Mouse (Mus musculus): ENCODE data around the gene Itprid2. TPM values are rescaled to one million over a fixed set of nuclear protein-coding genes. Genes with fewer than 3 reads are reported as not detected.

The Itprid2 gene
- polyA plus RNA-seq, 1 experiment from 2014 or later, result 6.0 TPM

DNA sequence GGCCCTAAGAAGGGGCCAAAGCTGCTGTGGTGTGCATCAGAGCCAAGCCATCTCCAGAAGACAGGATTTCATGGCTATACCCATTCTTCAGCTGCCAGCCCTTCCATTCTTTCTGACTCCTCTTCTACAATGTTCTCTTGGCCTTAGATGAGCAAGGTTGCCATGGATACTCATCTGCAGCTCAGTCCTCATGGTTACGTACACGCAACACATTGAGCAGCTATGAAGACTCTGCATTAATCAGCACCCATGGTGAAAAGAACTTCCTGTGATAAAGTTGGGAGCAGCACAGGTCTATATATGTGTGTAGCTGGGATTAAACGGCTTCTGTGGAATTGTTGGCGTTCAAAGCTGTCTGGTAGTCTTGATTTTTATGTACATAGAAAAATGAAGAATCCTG, 48.1 kb downstream of the Itprid2 start:
- Histone ChIP-seq H3K36me3 (ENCODE audit: control insufficient read depth, insufficient read depth, low read length) (no peaks in the 10 kb centered on the region), H3K4me2 (ENCODE audit: low read length) (no peak overlapping the region), H3K9me3 (replicated peaks; ENCODE audit: control insufficient read depth, low read length) (no peaks in the 10 kb centered on the region), H3K4me1 (ENCODE audit: control insufficient read depth, insufficient read depth, low read length) (no peaks in the 10 kb centered on the region), H3K27ac (ENCODE audit: low read depth, low read length) (no peak overlapping the region), H3K9ac (ENCODE audit: low read length) (no peak overlapping the region), H3K27me3 (replicated peaks; ENCODE audit: control insufficient read depth, insufficient read depth, low read length) (no peaks in the 10 kb centered on the region), H3K4me3 (ENCODE audit: low read depth, low read length) (no peak overlapping the region)
- ATAC-seq, result no peak
- no peak for DNase-seq (ENCODE audit: low spot score)
- 83% methylated on average over 4 of the region's 4 CpGs for WGBS

GRCm38 (mm10) chr2:79690838-79691237, 55.7 kb downstream of the Itprid2 start:
- 84% methylated on average over 3 of the region's 3 CpGs for WGBS
- no peak overlapping the region for H3K9ac ChIP-seq (ENCODE audit: low read length)
- no peak overlapping the region for H3K4me3 ChIP-seq (ENCODE audit: low read depth, low read length)

DNA sequence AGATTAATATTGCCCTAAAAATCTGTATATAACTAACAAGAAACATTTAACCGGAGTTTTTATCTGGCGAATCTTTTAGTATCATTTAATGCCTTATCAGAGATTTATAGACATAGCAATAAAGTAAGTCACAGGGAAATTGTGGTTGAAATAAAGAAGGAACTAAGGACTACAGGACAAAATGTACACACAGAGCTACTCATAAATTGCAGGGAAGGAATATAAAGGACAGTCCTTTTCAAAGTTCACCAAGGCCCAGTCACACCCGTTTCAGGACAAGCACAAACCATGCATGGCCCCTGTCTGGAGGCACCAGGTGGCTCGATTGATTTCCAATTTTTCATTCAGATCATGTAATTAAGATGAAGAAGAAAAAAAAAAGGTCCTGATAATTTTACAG, 60.0 kb downstream of the Itprid2 start:
- no peaks in the 10 kb centered on the region for H3K4me1 ChIP-seq (ENCODE audit: control insufficient read depth, insufficient read depth, low read length)
- WGBS, result 93% methylated on average over 4 of the region's 4 CpGs
- no peak overlapping the region for H3K27ac ChIP-seq (ENCODE audit: low read depth, low read length)
- no peaks in the 10 kb centered on the region for H3K27me3 ChIP-seq (replicated peaks; ENCODE audit: control insufficient read depth, insufficient read depth, low read length)
- H3K4me2 ChIP-seq (ENCODE audit: low read length), result no peak overlapping the region
- H3K36me3 ChIP-seq (ENCODE audit: control insufficient read depth, insufficient read depth, low read length), result no peaks in the 10 kb centered on the region
- no peak overlapping the region for H3K4me3 ChIP-seq (ENCODE audit: low read depth, low read length)
- H3K9ac ChIP-seq (ENCODE audit: low read length), result no peak overlapping the region
- H3K9me3 ChIP-seq (replicated peaks; ENCODE audit: control insufficient read depth, low read length), result no peaks in the 10 kb centered on the region
- no peak for DNase-seq (ENCODE audit: low spot score)
- no peak for ATAC-seq

More at GRCm38 (mm10) chr2:79690838-79691237, 55.7 kb downstream of the Itprid2 start:
- Histone ChIP-seq H3K27me3 (replicated peaks; ENCODE audit: control insufficient read depth, insufficient read depth, low read length) (no peaks in the 10 kb centered on the region), H3K36me3 (ENCODE audit: control insufficient read depth, insufficient read depth, low read length) (no peaks in the 10 kb centered on the region), H3K27ac (ENCODE audit: low read depth, low read length) (no peak overlapping the region), H3K4me1 (ENCODE audit: control insufficient read depth, insufficient read depth, low read length) (no peaks in the 10 kb centered on the region), H3K4me2 (ENCODE audit: low read length) (no peak overlapping the region), H3K9me3 (replicated peaks; ENCODE audit: control insufficient read depth, low read length) (no peaks in the 10 kb centered on the region)
- no peak for DNase-seq (ENCODE audit: low spot score)
- no peak for ATAC-seq

GRCm38 (mm10) chr2:79695939-79696338, 60.8 kb downstream of the Itprid2 start:
- ATAC-seq (no peak), DNase-seq (ENCODE audit: low spot score) (no peak)
- no peak overlapping the region for H3K9ac ChIP-seq (ENCODE audit: low read length)
- WGBS, result 93% methylated on average over 12 of the region's 12 CpGs
- no peaks in the 10 kb centered on the region for H3K27me3 ChIP-seq (replicated peaks; ENCODE audit: control insufficient read depth, insufficient read depth, low read length)
- no peak overlapping the region for H3K27ac ChIP-seq (ENCODE audit: low read depth, low read length)
- H3K9me3 ChIP-seq (replicated peaks; ENCODE audit: control insufficient read depth, low read length), result no peaks in the 10 kb centered on the region
- no peaks in the 10 kb centered on the region for H3K36me3 ChIP-seq (ENCODE audit: control insufficient read depth, insufficient read depth, low read length)
- no peaks in the 10 kb centered on the region for H3K4me1 ChIP-seq (ENCODE audit: control insufficient read depth, insufficient read depth, low read length)
- no peak overlapping the region for H3K4me2 ChIP-seq (ENCODE audit: low read length)
- no peak overlapping the region for H3K4me3 ChIP-seq (ENCODE audit: low read depth, low read length)

DNA sequence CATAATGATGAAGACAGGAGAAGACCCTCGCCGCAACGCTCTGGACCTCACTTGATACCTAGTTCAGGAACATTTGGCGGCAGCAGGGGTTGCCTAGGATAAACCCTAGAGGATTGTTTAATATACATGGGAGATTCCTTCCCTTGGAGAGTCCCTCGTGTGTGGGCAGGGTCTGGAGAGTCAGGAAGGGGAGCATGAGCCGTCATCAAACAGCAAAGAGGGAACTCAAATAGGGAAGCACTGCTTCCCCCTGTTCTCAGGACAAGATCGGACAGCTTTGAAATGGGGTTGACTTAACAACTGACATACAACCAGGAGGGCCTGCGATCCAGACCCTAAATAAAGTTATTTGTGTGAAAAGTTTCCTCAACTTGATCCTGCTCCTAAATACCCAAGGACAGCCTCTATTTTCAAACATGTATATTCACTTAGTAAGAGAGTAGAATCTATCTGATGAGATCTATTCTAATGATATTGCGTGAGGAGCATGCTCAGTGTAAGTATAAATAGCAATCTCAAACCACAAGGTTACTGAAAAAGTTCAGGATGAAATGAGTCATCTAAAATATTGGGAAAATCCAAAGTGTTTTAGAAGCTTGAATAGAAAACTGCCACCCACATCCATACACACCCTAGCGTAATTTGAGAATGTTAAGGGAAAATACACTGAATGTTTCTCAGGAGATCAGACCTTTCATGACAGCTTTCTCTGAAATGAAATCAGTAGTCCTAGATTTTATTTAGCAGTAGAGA, 61.5 kb downstream of the Itprid2 start:
- H3K4me3 ChIP-seq (ENCODE audit: low read depth, low read length), result no peak overlapping the region
- H3K9me3 ChIP-seq (replicated peaks; ENCODE audit: control insufficient read depth, low read length), result no peaks in the 10 kb centered on the region
- no peak overlapping the region for H3K27ac ChIP-seq (ENCODE audit: low read depth, low read length)
- no peaks in the 10 kb centered on the region for H3K36me3 ChIP-seq (ENCODE audit: control insufficient read depth, insufficient read depth, low read length)
- ATAC-seq, result no peak
- no peak overlapping the region for H3K4me2 ChIP-seq (ENCODE audit: low read length)
- no peaks in the 10 kb centered on the region for H3K27me3 ChIP-seq (replicated peaks; ENCODE audit: control insufficient read depth, insufficient read depth, low read length)
- DNase-seq (ENCODE audit: low spot score), result no peak
- no peaks in the 10 kb centered on the region for H3K4me1 ChIP-seq (ENCODE audit: control insufficient read depth, insufficient read depth, low read length)
- 90% methylated on average over 10 of the region's 10 CpGs for WGBS
- no peak overlapping the region for H3K9ac ChIP-seq (ENCODE audit: low read length)

GRCm38 (mm10) chr2:79698166-79698565, 63.0 kb downstream of the Itprid2 start:
- WGBS, result 79% methylated on average over 2 of the region's 2 CpGs
- no peaks in the 10 kb centered on the region for H3K4me1 ChIP-seq (ENCODE audit: control insufficient read depth, insufficient read depth, low read length)
- ATAC-seq, result no peak

GRCm38 (mm10) chr2:79704773-79705172, 69.6 kb downstream of the Itprid2 start:
- DNase-seq (ENCODE audit: low spot score) (no peak), ATAC-seq (no peak)
- Histone ChIP-seq H3K36me3 (ENCODE audit: control insufficient read depth, insufficient read depth, low read length) (no peaks in the 10 kb centered on the region), H3K4me1 (ENCODE audit: control insufficient read depth, insufficient read depth, low read length) (no peaks in the 10 kb centered on the region), H3K9me3 (replicated peaks; ENCODE audit: control insufficient read depth, low read length) (no peaks in the 10 kb centered on the region), H3K27ac (ENCODE audit: low read depth, low read length) (no peak overlapping the region), H3K9ac (ENCODE audit: low read length) (no peak overlapping the region), H3K4me3 (ENCODE audit: low read depth, low read length) (no peak overlapping the region), H3K4me2 (ENCODE audit: low read length) (no peak overlapping the region), H3K27me3 (replicated peaks; ENCODE audit: control insufficient read depth, insufficient read depth, low read length) (no peaks in the 10 kb centered on the region)
- WGBS, result 88% methylated on average over 2 of the region's 2 CpGs

More at GRCm38 (mm10) chr2:79698166-79698565, 63.0 kb downstream of the Itprid2 start:
- Histone ChIP-seq H3K27me3 (replicated peaks; ENCODE audit: control insufficient read depth, insufficient read depth, low read length) (no peaks in the 10 kb centered on the region), H3K36me3 (ENCODE audit: control insufficient read depth, insufficient read depth, low read length) (no peaks in the 10 kb centered on the region), H3K9ac (ENCODE audit: low read length) (no peak overlapping the region), H3K27ac (ENCODE audit: low read depth, low read length) (no peak overlapping the region), H3K4me2 (ENCODE audit: low read length) (no peak overlapping the region), H3K9me3 (replicated peaks; ENCODE audit: control insufficient read depth, low read length) (no peaks in the 10 kb centered on the region), H3K4me3 (ENCODE audit: low read depth, low read length) (no peak overlapping the region)
- DNase-seq (ENCODE audit: low spot score), result no peak

DNA sequence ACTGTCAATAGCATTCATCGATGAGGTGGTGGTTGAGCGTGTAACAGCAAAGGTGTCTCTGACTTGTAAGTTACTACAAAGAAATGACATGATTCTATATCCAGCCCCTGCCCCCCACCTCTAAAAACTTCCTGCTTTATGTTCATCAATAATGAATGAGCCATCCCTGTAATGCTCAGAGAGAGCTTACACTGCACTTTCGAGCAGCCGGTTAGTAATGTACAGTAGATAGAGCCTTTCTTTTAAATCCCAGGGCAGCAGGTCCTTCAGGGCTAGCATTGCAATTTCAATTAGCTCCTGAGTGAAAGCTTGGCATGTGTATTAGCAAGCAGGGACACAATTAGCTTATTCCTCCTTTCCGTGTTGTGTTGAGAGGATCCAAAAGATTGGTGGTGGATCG, 72.4 kb downstream of the Itprid2 start, which contains the start of gene Ppp1r1c:
Ppp1r1c (plus strand) TSS at position 206 of the 400 bp plus-strand sequence.
- no peaks in the 10 kb centered on the region for H3K9me3 ChIP-seq (replicated peaks; ENCODE audit: control insufficient read depth, low read length)
- no peaks in the 10 kb centered on the region for H3K36me3 ChIP-seq (ENCODE audit: control insufficient read depth, insufficient read depth, low read length)
- H3K4me2 ChIP-seq (ENCODE audit: low read length), result no peak within 1 kb of the TSS
- no peaks in the 10 kb centered on the region for H3K27me3 ChIP-seq (replicated peaks; ENCODE audit: control insufficient read depth, insufficient read depth, low read length)
- 78% methylated on average over 6 of the region's 6 CpGs for WGBS
- no peak within 1 kb of the TSS for H3K27ac ChIP-seq (ENCODE audit: low read depth, low read length)
- DNase-seq (ENCODE audit: low spot score) (no peak), ATAC-seq (no peak)
- H3K4me1 ChIP-seq (ENCODE audit: control insufficient read depth, insufficient read depth, low read length), result no peaks in the 10 kb centered on the region
- H3K4me3 ChIP-seq (ENCODE audit: low read depth, low read length), result no peak within 1 kb of the TSS
- H3K9ac ChIP-seq (ENCODE audit: low read length), result no peak within 1 kb of the TSS

GRCm38 (mm10) chr2:79713662-79714091, 78.5 kb downstream of the Itprid2 start:
- ATAC-seq, result no peak

More at GRCm38 (mm10) chr2:79713662-79714091, 78.5 kb downstream of the Itprid2 start:
- H3K27ac ChIP-seq (ENCODE audit: low read depth, low read length), result no peak overlapping the region
- DNase-seq (ENCODE audit: low spot score), result no peak
- no peak overlapping the region for H3K4me3 ChIP-seq (ENCODE audit: low read depth, low read length)
- no peaks in the 10 kb centered on the region for H3K27me3 ChIP-seq (replicated peaks; ENCODE audit: control insufficient read depth, insufficient read depth, low read length)
- H3K9ac ChIP-seq (ENCODE audit: low read length), result no peak overlapping the region
- H3K4me2 ChIP-seq (ENCODE audit: low read length), result no peak overlapping the region
- H3K4me1 ChIP-seq (ENCODE audit: control insufficient read depth, insufficient read depth, low read length), result no peaks in the 10 kb centered on the region
- 92% methylated on average over 3 of the region's 3 CpGs for WGBS
- H3K9me3 ChIP-seq (replicated peaks; ENCODE audit: control insufficient read depth, low read length), result no peaks in the 10 kb centered on the region
- no peaks in the 10 kb centered on the region for H3K36me3 ChIP-seq (ENCODE audit: control insufficient read depth, insufficient read depth, low read length)
